Mouse (Mus musculus): Measurements from ENCODE around the gene Cit. TPM values are rescaled to one million over a fixed set of nuclear protein-coding genes. Genes with fewer than 3 reads are reported as not detected.
"Not testable (repeated sequence)": the region's sequence is repeated elsewhere in the genome, so short reads cannot be mapped to it uniquely, and the experiment has no call there.

Cit gene
- total RNA-seq (2021): 1 to 10 TPM in 1 of 2 experiments, under 1 TPM in 1; 0.69 to 1.2 TPM
- long read RNA-seq, experiment 1: 0 reads
- long read RNA-seq, experiment 2, partial matches to known transcripts: 0 of 1 reads
- long read RNA-seq, experiment 2, other reads (novel, unspliced or antisense): 1 of 1 reads

DNA sequence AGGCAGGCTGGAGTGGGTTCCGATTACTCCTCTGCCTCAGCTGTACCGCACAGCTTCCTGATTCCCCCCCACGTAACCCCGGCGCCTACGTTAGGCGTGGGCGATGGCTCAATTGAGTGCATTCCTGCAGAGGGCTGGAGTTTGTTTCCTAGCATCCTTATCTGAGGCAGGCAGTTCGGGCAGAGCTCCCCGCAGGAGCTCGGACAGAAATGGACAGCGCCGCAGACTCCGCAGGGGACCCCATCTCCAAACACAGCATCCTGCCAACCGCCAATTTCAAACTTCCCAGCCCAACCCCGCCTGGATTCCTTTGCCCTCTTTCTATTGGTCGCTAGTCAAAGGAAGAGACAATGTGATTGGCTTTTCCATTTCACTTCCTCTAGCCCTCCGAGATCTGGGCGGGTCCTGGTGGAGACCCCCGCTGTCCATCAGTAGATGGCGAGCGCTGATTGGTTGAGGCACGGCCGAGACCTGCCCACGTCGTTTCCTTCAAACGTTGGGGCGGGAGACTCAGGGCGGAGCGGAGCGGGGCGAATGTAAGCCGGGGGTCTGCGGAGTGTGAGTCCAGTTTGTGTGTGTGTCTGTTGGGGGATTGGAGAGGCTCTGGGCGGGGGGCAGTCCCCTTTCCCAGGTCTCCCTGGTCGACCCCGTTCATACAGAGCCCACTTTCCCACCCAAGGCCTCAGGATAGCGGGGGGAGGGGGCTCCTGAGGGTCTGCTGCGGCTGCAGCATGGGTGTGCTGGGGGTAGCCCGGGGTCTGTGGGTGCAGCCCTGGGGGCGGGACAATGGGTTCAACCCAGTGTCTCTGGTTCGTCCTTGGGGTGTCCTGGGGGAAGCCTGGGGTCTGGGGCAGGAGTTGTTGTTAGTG, at the start of gene Cit:
Cit (plus strand) TSS at position 513 of the 869 bp plus-strand sequence.
- intact Hi-C loops (cut with DNase I): loop anchor here (10.0 kb wide), 1 partner anchor 160 kb away; no protein-coding TSS in a partner anchor
- DNase-seq: peak; percentile 80 to 83

DNA sequence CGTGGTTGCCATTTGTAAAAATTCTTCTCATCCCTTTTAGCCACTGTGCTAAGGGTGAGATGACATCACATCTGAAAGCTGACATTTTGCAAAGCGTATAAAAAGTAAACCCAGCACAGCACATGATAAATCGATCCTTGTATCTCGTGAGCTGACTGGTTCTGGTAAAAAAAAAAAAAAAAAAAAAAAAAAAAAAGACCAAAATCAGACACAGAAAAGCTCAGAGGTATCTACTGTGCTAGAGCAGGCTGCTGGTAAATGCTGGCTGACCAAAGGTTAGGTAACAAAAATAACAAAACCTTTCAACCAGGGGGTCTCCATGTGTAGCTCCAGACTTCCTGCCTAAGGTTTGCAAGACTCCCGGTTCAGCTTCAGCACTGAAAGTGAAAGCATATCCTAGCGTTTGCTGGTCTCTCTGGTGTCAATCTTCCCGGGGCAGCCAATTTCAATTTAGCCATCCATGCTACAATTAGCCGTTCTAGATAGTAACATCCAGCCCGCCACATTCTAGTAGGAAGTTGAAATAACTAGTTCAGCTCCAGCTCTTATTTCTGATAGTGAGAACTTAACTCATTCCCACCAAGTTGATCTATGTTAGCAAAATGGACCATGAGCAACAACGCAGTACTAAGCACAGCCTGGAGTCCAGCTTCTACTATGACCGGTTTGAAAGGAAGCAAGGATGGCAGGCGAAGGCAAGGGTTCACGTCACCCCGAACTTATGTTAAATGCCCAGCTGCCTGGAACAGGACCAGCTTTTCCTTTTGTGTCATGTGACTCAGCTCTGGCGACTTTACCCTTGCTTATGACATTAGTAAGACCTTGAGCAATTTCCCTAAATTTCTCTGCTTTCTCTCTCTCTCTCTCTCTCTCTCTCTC, 45.8 kb upstream of the Cit start:
- DNase-seq: no peak
- intact Hi-C loops (cut with DNase I): no loop called here

DNA sequence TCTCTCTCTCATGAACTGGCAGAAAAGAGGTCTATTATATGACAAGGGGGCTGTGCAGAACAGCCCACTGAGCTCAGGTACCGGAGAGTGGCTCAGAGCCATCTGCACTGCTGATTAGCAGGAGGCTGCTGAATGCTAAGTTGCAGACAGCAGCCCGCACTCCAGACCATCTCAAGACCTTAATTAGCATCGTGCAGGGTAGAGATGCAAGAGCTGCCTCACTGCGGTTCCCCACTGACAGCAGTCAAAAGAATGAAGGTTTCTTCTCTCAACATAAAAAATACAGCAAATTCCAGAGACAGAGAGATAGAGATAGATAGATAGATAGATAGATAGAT, 45.2 kb upstream of the Cit start:
- intact Hi-C loops (cut with DNase I): no loop called here
- DNase-seq: no peak

- DNase-seq: no peak
- intact Hi-C loops (cut with DNase I): no loop called here
These were observed 32.8 kb upstream of the Cit start for GRCm38 (mm10) chr5:115812262-115812661.

GRCm38 (mm10) chr5:115817022-115817421, 28.1 kb upstream of the Cit start:
- no peak for DNase-seq
- intact Hi-C loops (cut with DNase I): no loop called here

DNA sequence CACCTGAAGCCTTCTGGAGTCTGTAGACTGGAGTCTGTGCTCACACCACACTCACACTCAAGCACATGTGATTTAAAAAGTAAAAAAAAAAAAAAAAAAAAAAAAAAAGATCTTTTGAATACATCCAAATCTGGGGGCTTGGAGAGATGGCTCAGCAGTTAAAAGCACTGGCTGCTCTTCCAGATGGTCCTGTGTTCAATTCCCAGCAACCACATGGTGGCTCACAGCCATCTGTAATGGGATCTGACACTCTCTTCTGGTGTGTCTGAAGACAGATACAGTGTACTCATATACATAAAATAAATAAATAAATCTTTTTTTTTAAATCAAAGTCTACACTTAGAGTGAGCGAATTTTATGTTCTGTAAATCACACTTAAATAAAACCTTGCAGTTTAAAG, 27.4 kb upstream of the Cit start:
- intact Hi-C loops (cut with DNase I): not testable (repeated sequence)

DNA sequence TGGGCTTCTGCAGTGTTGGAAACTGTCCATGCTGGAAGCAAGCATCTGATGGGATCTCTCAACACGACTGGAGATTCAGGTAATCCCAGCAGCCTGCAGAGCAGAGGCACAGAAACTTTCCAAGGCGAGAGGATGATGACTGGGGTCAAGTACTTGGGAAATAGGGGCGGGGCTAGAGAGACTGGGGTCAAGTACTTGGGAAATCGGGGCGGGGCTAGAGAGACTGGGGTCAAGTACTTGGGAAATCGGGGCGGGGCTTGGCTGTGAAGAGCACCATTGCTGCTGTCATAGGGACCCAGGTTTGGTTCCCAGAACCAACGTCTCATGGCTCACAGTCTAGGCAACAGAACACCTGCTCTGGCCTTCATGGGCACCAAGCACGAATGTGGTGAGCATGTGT, 25.1 kb upstream of the Cit start:
- DNase-seq: no peak
- intact Hi-C loops (cut with DNase I): no loop called here

More for the DNA sequence above, 27.4 kb upstream of the Cit start:
- DNase-seq: not testable (repeated sequence)

GRCm38 (mm10) chr5:115821200-115821599, 23.9 kb upstream of the Cit start:
- DNase-seq: no peak
- intact Hi-C loops (cut with DNase I): no loop called here

DNA sequence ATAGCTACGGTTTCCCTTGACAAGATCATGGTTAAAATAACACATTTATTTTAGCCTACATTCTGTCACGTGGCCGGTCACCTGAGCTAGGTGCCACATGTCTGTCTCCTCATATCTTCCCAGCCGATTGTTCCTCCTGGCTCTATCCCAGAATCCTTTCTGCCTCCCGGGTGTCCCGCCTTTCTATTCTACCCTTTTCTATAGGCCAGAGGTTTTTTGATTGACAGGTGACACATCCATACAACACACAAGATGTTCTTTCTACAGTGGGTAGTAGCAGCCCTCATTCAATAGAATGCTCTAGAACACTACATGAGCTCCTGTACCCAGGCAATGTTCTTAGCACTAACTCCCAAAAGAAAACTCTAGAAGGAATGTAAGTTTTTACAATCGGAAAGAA, 23.2 kb upstream of the Cit start:
- no peak for DNase-seq
- intact Hi-C loops (cut with DNase I): no loop called here

GRCm38 (mm10) chr5:115832754-115833153, 12.3 kb upstream of the Cit start:
- no peak for DNase-seq
- intact Hi-C loops (cut with DNase I): no loop called here

- intact Hi-C loops (cut with DNase I); DNase-seq: not testable (repeated sequence)
These were observed 11.3 kb upstream of the Cit start for GRCm38 (mm10) chr5:115833806-115834205.

DNA sequence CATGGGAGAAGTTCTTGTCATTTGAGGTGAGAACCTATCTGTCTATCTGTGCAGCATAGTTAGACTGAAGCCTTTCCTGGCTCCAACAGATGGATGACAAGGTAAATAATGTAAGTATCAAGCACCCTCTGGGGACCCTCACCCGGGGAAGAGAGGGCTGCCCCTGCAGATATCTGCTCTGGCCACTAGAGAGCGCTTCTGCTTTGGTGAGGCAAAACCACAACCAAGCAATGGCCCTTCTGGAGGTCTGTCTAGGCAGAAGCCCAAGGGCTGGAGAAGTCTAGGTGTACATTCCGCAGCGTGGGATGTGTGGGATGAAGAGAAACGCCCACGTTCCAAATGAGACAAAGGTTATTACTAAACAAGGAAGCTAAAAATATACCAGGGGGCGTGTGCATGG, 9.8 kb upstream of the Cit start:
- intact Hi-C loops (cut with DNase I): no loop called here
- DNase-seq: no peak

GRCm38 (mm10) chr5:115838059-115838458, 7.0 kb upstream of the Cit start:
- intact Hi-C loops (cut with DNase I): no loop called here
- no peak for DNase-seq

GRCm38 (mm10) chr5:115840453-115840852, 4.6 kb upstream of the Cit start:
- intact Hi-C loops (cut with DNase I): loop anchor here (10.0 kb wide), 1 partner anchor 164 kb away; no protein-coding TSS in a partner anchor
- DNase-seq: no peak

- DNase-seq: no peak
- intact Hi-C loops (cut with DNase I): loop anchor here (10.0 kb wide), 1 partner anchor 164 kb away; no protein-coding TSS in a partner anchor
These were observed 3.9 kb upstream of the Cit start for GRCm38 (mm10) chr5:115840946-115841775.

GRCm38 (mm10) chr5:115844368-115844765, 711 bp upstream of the Cit start:
- intact Hi-C loops (cut with DNase I): loop anchor here (10.0 kb wide), 1 partner anchor 160 kb away; no protein-coding TSS in a partner anchor
- no peak for DNase-seq

- DNase-seq: no peak
- intact Hi-C loops (cut with DNase I): loop anchor here (10.0 kb wide), 1 partner anchor 159 kb away; no protein-coding TSS in a partner anchor
These were observed 627 bp downstream of the Cit start for GRCm38 (mm10) chr5:115845635-115846174.

DNA sequence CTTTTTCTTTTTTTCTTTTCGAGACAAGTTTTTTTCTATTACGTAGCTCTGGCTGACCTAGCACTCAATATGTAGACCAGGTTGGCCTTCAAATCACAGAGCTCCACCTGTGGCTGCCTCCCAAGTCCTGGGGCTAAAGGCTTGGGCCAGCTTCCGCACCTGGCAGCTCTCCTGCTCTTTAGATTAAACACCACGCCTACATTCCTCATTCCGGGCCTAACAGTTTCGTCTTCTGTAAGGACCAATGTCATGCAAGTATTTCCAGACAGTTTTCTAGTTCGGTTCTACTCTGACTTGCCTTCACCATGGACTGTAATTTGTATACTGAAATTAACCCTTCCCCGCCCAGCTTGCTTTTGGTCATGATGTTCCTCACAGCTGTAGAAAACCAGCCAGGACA, 2.1 kb downstream of the Cit start:
- no peak for DNase-seq
- intact Hi-C loops (cut with DNase I): loop anchor here (10.0 kb wide), 1 partner anchor 158 kb away; no protein-coding TSS in a partner anchor

DNA sequence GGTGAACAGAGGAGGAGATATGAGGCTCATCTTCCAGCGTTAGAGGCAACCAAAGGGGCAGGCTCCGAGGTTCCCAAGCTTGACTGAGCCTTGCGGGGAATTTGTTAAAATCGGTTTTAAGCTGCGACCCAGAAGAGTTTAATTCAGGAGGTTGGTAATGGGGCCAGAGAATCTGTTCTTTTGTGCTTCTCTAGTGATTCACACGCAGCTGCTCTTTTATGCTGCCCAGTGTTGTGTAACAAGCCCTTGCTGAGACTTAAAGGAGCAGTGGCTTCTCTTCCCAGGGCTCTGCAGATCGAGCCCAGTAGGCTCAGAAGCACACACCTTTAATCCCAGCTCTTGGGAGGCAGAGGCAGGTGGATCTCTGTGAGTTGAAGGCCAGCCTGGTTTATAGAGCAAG, 3.4 kb downstream of the Cit start:
- DNase-seq: no peak
- intact Hi-C loops (cut with DNase I): loop anchor here (10.0 kb wide), 1 partner anchor 156 kb away; no protein-coding TSS in a partner anchor

Data from gastrocnemius, postnatal 36 days (tissue).